Mouse (Mus musculus) neutrophil, adult 59 days (primary cell): ENCODE data around the gene Plxdc2. TPM values are rescaled to one million over a fixed set of nuclear protein-coding genes. Genes with fewer than 3 reads are reported as not detected.

Experiments used
- total RNA-seq, 2 experiments: library from RNA; stranded (reverse); gene quantifications; 1 replicate in 1 of 2; 2 replicates in 1 of 2; pipeline ENCODE4 v1.2.4; 2023

Plxdc2 gene
- 1 to 10 TPM in 1 of 2 experiments, under 1 TPM in 1; 0.86 to 1.3 TPM for total RNA-seq

GRCm38 (mm10) chr2:16356106-16356818 is at the start of gene Plxdc2:
Gene Plxdc2 (plus strand): TSS chr2:16356304.

